Mouse (Mus musculus) ovary, postnatal 14 days (tissue): ENCODE results near the gene Uchl3.

ENCODE experiments used
- DNase-seq: peaks from one replicate; pipeline ENCODE4 v3.0.0; 2022; ENCODE audit warnings: low spot score

The Uchl3 gene

DNA sequence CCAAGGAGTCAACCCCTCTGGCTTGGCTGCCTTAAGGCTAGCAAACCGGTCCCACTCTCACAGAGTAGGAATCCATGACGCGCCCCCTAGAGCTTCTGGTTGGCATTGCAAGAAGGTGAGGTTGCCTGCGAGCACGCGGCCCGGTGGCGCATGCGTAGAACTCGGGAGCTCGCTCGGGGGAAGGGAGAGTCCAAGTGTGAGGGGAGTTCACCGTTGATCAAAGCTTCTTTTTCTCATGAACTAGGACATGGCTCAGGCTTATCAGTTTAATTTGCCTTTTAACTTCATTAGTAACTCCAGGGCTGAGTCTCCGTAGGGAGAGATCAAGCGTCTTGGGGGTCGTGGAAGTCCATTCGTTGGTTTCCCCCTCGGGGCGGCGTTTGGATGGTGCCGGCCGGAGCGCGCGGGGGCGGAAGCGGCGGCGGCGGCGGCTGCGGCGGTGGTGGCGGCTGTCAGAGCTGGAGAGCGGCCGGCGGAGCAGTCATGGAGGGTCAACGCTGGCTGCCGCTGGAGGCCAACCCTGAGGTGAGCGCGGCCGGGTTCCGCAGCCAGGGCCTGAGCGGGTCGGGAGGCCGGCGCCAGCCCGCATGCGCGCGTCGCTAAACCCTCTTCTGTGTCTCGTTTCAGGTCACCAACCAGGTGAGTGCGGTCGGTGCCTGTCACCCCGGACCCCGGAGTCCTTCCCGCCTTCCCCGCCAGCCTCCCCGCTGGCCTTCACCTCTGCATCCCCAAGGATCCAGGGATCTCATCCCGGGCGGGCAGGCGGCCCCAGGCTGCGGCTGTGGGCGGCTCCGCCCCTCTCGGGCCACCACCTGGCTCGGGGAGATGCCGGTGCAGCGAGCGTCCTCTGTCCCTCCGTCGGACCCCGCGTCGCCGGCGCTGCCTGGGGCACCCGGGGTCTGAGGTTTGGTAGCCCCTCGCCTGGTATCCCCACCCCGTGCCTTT, at the start of gene Uchl3:
Uchl3 (plus strand) TSS at position 387 of the 945 bp plus-strand sequence.
- DNase-seq, result peak; percentile 98

DNA sequence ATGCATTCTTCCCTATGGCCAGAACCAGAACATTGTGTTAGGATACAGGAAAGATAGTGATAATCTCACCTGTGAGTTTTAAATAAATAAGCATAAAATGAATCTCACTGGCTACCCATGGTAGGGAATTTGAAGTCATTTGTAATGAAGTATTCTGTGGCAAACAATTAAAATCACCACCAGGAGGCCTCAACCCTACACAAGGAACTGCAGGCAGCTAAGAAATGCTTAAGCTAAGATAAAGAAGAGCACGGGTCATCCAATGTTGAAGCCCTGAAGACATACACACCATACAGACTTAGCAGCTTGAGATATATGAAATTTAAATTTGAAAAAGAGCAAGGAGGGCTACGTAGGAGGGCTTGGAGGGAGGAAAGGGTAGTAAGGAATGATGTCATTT, 47.9 kb upstream of the Uchl3 start:
- no peak for DNase-seq

DNA sequence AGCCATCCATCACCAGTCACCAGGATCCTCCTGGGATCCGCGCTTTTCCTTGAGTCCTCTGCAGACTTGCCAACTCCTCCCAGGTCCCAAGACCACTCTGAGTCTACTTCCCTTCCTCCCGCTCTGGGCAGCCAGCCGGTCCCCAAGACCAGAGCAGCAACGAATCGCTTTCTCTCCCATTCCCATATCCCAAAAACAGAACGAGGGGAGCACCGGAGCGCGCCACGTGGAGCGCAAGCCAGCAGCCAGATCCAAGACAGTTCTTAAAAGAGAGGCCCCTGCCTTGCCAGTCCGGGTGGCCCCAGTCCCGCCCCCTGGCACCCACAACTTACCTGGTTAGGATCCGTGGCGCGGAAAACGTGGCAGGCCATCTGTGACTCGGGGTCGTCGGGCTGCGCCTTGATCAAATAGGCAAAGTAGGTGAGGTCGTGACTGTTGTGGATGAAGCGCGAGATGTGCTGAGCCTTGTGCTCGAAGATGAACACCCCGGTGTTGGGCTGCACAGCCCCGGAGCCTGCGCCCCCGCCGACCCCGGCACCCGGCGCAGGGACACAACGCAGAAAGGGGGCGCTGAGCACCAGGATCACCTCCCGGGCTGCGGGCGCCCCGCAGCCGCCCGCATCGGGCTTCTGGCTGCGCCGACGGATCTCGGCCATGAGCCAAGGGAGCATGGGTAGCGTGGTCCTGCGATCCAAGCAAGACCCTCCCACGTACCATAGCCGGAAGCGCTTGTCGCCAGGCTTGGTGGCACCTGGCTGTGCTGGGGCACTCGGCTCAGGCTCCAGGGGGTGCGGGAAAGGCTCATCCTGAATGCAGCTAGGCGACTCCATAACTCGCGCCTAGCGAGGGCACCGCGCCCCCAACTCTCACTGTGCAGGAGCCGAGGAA, 45.9 kb upstream of the Uchl3 start:
- peak; percentile 14 for DNase-seq

DNA sequence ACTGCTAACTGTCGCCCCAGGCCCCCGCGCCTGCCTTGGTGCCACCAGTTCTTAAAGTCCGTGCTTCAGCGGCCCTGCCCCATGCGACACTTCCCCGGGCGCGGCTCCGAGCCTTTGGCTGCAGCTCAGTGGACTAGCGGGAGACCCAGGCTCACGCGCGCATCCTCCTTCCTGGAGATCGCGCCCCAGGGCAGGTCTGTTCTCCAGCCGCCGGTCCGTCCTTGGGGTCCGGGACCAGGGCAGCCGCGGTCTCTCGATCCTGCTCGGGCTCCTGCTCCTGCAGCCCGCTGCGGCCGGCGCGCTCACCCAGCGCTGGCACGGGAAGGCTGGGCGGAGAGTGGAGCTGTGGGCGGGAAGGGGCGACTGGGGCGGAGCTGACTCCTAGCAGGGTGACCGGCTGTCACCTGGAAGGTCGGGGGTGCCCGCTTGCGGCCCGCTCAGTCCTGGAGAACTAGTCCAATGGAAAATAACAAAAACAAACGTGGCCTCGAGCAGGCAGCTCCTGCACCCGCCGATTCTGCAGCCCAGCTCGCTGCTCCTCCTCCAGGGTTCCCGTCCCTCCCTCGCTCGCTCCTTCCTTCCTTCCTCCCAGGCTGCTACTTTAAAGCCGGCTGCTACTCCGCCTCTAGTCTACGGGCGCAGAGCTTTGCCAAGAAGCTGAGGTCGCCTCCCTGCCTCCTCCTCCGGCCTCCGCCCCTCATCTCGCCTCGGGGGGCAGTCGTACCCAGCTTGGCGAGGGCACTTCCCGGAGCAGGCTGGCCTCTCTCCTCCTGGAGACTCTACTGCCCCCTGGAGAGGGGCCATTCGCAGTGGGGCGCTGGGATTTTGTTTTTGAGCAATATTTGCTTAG, 45.0 kb upstream of the Uchl3 start, which contains the start of gene Tbc1d4:
Tbc1d4 (minus strand) TSS at position 673 of the 850 bp plus-strand sequence.
- DNase-seq, result peak; percentile 69

DNA sequence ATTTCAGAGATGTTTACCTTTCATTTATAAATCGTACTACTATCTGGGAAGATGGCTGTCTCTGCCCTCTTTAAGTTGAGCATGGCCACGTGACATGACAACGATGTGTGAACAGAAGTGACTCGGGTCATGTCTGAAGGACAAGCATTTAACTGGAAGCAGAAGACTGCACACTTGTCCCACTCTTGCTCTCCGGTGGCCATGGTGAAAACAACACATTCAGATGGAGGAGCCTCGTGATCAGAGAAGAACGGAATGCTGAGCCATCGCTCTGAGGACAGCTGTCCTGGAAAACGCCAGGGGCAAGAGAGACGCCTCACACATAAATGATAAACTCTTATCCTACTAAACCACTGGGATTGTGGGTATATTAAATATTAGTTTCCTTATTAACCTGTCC, 43.1 kb upstream of the Uchl3 start:
- DNase-seq, result no peak

DNA sequence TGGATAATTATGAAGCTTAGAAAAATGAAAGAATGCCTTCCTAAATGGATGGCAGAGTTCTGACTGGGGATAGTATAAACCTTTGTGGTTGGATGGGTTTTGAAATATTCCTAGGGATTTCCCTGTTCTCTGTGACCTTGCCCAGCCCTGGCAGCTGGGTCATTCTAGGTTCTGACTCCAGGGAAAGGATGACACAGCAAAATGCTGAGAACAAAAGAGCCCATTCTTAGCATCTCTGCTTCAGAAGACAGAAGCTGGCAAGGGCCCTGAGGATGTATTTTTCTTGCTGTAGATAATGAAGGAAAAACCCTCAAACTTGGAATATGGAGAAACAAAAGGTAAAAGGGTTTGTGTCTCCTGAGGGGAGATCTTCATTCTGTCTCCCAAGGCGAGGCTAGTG, 40.6 kb upstream of the Uchl3 start:
- DNase-seq, result no peak

DNA sequence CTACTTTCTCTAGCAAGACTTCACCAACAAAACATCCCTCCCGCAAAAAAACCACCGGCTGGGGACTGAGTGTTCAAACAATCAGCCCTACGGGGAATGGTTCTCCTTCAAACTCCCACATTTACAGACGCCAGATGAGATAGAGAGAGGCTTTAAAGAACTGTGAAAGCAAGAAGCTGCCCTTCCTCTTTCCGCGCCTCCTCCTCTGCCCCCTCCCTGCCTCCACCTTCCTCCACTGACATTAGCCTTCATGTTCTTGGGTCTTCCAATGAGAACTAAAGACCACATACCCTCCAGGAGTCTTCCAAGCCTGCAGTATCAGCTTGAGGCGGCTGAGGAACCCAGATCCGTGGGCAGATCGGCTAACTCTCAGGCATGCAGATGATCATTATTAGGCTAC, 37.6 kb upstream of the Uchl3 start:
- no peak for DNase-seq

DNA sequence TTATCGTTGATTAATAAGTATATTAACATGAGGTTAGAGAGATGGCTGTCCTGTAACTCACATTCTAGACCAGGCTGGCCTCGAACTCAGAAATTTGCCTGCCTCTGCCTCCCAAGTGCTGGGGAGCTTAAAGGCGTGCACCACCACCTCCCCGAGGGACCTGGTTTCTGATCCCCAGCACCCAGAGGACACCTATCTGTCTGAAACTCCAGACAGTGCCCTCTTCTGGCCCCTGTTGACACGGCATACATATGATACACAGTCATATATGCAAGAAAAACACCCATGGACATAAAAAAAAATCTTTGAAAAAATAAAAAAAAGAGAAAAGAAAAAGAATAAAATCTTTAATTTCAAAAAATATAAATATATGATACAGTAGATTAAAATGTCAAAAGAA, 36.1 kb upstream of the Uchl3 start:
- no peak for DNase-seq

DNA sequence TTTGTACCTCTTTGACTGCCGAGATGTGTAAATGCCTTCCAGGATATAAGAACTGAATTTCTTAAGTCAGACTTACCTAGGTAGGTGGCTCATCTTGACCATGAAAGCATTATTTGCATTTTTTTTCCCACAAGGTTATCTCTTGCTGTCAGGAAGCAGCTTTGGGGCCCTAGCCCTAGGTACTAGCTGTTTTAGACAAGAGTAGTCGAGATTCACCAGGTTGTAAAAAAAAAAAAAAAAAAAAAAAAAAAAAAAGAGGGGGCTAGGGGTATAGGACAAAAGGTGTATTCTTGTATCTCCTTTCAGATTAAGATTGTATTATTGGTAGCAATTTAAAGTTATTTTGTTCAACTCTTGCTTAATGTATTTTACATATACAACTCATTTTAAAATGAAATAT, 23.2 kb upstream of the Uchl3 start:
- DNase-seq, result no peak

DNA sequence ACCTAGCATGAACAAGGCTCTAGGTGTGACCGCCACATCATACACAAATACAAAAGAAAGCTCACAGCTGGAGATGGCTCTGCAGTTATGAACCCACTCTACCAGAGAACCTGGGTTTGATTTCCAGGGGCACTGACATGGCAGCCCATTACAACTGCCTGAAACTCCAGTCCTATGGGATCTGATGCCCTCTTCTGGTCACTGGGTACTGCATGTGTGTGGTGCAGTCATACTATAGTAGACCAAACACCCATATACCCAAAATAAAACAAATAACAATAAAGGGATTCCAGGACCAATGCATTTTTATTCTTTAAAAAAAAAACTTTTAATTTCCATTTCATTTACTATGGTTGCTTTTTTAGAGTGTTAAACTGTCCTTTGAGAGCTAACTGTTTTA, 18.0 kb upstream of the Uchl3 start:
- no peak for DNase-seq

DNA sequence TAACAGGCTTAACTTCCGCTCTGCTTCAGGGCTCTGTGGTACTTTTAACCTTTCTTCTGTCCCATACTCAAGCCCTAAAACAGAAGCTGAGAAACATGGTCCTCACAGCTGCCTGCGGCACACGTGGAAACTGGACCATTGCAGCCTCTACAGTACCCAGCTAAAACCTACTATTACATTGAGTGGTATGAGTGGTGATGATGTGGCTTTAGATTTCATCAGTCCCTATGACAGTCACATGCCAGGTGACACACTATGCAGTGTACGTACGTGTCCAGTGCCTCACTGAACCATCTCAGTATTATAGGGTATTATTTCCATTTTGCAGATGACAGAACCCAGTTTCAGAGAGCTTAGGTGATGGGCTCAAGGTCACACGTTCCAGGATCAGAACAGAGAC, 16.4 kb upstream of the Uchl3 start:
- DNase-seq, result no peak

DNA sequence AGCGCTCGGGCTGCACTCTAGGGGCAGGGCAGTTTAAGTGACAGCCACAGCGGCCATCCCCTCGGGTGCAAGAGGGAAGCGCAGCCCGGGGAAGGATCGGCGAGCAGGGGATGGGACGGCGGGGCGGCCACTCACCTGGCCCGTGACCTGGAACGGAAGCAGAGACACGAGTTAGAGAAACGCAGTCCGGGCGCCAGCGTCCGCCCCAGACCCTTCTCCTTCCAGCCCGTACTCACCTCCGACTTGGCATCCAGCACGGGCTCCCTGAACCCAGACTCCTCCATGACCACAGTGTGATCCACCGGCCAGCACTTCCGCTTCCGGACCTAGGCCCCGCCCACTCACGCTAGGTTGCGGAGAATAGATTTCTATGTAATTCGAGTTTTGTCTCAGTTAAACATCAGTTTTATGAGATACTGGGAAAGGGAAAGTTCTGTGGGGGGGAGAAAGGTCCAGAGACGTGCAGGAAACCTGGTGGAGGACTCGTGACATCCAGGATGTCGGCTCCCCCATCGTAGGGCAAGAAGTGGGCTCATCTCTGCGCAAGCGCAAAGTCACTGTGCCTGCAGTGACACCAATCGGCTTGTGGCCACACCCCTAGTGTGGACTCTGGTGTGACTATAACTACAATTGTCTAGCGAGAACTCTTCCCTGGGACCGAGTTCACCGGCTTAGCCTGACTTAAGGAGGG, 13.5 kb upstream of the Uchl3 start, which contains the start of gene Commd6:
Commd6 (minus strand) TSS at position 534 of the 691 bp plus-strand sequence.
- peak; percentile 79 for DNase-seq

DNA sequence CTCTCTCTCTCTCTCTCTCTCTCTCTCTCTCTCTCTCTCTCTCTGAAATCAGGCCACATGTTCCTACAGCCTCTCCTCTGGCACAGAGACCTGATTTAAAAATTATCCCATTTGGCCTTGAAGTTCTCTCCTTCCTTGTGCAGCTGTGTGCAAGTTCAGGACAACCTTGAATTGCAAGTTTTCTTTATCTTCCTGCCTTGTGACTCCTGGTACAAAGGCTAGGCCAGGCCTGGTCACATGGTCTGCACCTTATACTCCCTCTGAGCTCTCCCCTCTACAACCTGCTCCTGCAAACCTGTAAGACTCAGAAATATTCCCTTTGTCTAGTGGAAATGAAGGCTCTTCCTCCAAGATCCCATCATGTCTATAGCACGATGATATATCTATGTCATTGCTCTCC, 8.8 kb upstream of the Uchl3 start:
- DNase-seq, result no peak

DNA sequence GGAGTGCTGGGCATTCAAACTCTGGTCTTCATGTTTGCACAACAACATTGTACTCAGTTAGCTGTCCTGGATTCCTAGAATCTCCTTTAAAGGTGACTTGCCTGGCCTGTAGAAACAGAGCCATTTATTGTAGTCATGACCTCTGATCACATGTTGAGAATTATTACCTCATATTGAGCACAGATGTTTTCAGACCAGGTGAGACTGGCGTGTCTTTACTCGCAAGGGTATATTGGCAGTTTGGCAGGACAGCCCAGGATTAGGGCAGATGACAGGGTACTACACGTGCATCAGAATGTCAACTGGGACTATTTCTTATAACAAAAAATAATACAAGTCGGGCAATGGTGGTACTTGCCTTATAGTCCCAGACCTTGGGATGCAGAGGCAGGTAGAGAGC, 3.2 kb upstream of the Uchl3 start:
- no peak for DNase-seq

DNA sequence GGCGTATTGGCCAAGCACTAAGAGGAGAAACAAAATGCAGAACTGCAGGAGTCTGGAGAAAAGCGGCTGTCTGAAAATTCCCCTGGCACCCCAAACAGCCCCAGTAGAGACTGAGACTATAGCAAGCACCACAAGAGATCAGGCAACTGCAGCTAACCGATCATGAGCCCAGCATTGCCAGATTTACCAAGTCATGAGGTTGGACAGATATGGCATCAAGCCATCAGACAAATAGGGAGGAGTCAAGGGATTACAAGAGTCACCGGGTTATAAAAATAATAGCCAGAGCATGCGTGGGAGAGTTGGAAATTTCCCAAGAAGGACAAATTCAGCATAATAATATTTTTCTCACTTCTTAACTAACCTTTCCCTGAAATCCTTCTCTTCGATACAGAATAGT, 1.2 kb upstream of the Uchl3 start:
- no peak for DNase-seq

DNA sequence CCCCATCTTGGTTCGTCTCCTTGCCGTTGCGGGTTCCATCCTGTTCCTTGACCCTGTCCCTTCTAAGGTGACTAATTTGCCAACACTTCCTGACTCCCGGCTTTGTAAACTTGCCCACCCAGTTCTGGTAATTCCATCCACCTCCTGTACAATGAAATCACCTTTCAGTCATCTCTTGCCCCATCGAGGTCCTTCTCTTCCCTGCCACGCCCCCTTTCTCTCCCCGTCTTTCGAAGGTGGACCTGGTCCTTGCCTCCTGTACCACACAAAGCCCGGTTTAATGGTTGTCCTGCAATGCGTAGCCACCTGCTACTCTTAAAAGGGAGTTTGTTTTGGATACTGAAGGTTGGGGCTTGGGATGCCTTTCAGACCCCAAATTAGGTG, 751 bp downstream of the Uchl3 start:
- no peak for DNase-seq

DNA sequence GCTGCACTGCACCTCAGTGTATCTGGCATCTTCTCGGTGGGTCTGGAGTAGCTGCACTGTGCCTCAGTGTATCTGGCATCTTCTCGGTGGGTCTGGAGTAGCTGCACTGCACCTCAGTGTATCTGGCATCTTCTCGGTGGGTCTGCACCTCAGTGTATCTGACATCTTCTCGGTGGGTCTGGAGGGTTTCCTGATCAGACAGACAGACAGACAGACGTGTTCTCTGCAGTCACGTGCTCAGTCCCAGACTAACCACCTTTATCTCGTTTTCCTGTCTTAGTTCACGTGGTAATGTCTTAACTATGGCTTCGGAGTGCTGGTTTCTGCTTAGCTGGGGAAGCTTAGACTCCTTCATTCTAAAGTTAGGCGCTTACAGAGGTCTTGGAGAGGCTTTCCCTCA, 2.5 kb downstream of the Uchl3 start:
- no peak for DNase-seq

DNA sequence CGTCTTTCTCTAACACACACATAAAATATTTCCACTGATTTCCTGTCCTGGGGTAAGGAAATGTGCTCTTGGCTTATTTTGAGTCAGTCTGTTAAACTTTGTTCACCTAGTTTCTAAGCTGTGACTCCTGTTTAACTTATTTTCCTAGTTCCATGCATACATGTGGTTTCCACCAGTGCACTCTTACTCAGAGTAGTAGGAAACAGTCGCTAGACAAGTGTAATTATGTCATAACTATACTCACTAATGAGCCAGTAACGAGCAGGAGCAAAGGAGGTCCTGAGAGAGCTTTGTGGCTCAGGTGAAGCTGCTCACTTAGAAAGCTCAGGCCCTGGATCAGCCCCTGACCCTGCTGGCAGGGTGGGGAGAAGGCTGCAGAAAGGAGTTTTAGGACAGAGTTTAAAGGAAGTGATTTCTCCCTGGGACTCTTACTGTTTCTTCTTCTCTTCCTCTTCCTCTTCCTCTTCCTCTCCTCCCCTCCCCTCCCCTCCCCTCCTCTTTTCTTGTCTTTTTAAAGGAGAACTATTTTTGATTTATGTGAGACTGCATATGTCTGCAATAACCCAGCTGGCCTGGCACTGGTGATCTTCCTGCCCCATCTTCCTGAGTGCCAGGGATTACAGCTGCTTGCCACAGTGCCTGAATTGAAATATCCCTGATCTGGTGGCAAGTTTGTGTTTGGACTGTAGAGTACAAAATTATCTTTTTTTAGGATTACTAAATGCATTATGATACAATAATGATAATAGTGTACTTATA, 8.1 kb downstream of the Uchl3 start:
- no peak for DNase-seq

DNA sequence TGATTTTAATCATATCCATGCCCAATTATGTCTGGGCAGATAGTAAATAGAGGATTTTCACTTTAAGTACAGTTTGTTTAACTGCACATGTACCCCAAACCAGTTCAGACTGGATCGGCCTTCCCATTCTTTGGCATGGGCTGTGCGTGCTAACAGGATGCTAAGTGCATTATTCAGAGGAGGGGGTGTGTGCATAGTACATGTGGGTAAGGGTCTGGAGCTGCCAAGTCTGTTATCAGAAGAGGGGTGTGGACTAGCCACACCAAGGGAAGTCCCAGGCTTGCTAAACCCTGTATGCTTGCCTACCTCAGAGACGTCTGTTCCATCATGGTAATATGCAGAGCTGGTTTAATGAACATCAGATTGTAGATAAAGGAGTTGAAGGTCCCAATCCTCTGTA, 10.5 kb downstream of the Uchl3 start:
- DNase-seq, result no peak

DNA sequence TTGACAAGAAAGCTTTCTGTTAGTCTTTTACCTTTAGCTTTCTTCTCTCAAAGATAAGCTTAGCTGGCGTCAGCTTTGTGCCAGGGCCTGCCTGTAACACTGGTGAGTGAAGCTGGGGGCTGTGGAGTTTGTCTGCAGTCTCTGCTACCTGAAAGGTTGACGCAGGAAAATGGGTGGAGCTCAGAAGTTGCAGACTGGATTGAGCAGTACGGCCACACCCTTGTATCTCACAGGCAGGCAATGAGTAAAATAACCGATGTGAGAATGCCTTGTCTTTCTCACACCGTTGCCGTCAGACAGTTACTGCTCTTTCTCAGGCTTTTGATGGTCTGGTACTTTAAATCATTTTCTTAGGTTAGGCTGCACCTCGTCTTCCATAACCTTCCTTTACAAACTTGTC, 12.3 kb downstream of the Uchl3 start:
- DNase-seq, result no peak

DNA sequence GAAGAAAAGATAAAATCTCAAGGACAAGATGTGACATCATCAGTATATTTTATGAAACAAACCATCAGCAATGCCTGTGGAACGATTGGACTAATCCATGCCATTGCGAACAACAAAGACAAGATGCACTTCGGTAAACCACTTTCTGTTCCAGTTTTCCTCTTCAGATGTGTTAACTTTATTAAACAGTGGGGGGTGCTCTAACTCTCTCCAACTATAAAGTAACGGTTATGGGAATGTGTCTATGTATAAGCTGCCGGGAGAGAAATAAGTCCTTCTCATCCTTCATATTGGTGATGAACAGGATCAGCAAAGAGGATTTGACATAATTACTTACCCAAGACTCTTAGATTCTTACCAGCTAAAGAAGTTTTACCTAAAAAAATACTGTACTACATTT, 12.8 kb downstream of the Uchl3 start:
- no peak for DNase-seq
